Mouse (Mus musculus) stomach, postnatal 0 days (tissue): ENCODE results near the gene Sept9.

Source experiments
- CTCF ChIP-seq: IDR thresholded peaks from 2 replicates; pipeline ENCODE4 v1.5.1; 2016; ENCODE audit warnings: antibody characterized with exemption, low read depth, mild to moderate bottlenecking, moderate library complexity
- EP300 ChIP-seq: optimal IDR thresholded peaks from 2 replicates; pipeline ENCODE3; 2016; ENCODE audit warnings: antibody characterized with exemption

DNA sequence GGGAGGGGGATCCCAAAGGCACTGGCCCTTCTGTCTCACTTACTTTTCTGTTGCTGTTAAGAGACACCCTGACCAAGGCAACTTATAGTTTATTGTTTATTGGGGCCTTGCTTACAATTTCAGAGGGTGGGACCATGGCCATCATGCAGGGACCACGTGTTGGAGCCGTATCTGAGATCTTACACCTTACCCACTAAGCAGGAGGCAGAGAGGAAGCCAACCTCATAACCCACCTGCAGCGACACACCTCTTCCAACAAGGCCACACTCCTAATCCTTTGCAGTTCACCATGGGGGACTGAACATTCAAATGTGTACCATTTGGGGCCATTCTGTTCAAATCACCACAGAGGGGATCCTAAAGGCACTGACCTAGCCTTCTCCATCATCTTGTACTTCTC is 46.4 kb downstream of the Sept9 start:
- TF ChIP-seq CTCF (no peak), EP300 (no peak)
